In the genomic region with DNA sequence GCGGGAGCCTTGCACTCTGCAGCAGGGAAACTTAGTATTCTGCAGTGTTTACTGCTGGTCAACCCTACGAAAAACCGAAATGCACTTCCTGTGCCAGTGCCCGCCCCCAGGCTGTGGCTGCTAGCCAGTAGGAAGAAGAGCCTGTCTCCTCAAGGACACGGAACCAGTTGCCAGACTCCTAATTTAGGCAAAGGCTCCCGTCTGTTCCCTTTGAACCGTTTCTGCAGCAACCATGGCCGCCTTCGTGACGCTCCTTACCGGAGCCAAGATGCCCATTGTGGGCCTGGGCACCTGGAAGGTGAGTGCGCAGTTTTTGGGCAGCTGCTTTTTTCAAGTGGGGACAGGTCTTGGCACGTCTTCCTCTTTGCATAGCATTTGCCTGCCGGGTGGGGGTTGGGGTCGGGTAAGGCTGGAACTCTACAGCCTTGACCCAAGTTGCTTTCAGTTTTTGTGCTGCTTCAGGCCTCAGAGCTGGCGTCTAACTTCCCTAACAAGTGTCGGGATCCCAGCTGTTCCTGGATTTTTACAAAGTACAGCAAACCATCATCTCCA, we compare ENCODE assay signal across 8 mouse cellular contexts. TPM values are rescaled to one million over a fixed set of nuclear protein-coding genes. Genes with fewer than 3 reads are reported as not detected.
A peak's percentile ranks its signal among the peaks of the same experiment; 100 is the strongest.
DNase-seq lines count a peak whose midpoint lies in the region; ATAC-seq and TF ChIP-seq lines count a peak whose summit lies in the region.

Gene Akr1b10 (plus strand): TSS at position 109 of the 552 bp plus-strand sequence.

- WGBS in forebrain, embryonic 16.5 days, result 1% methylated on average over 17 of the region's 17 CpGs
- 3% methylated on average over 17 of the region's 17 CpGs for WGBS in liver, postnatal 0 days (ENCODE audit: insufficient replicate concordance)
- 4% methylated on average over 17 of the region's 17 CpGs for WGBS in neural tube, embryonic 13.5 days

- peak within 1 kb of the TSS; percentile 63 for H3K4me2 ChIP-seq in forebrain, embryonic 16.5 days (ENCODE audit: low read length)
- peak within 1 kb of the TSS; percentile 86 for H3K4me2 ChIP-seq in liver, postnatal 0 days (ENCODE audit: low read depth, low read length)
- H3K4me2 ChIP-seq in neural tube, embryonic 13.5 days, result peak within 1 kb of the TSS; percentile 64

- H3K9ac ChIP-seq in forebrain, embryonic 16.5 days (replicated peaks; ENCODE audit: low read depth, low read length), result 0 out of 2 replicates have a peak within 1 kb of the TSS, but pooled peaks have one; percentile 24
- H3K9ac ChIP-seq in liver, postnatal 0 days (replicated peaks), result peak within 1 kb of the TSS; percentile 67
- H3K9ac ChIP-seq in neural tube, embryonic 13.5 days, result peak within 1 kb of the TSS; percentile 64

- peak; percentile 97 for ATAC-seq in G1E (ENCODE audit: extremely low read depth, insufficient number of reproducible peaks, low FRiP score, poor library complexity, severe bottlenecking)
- peak; percentile 68 for ATAC-seq in forebrain, embryonic 16.5 days
- peak; percentile 73 for ATAC-seq in liver, postnatal 0 days
- peak; percentile 67; the same call in 1 of the 2 replicates for ATAC-seq in neural tube, embryonic 13.5 days (ENCODE audit: low read depth)

- H3K4me3 ChIP-seq in G1E (ENCODE audit: low read depth, low read length), result peak within 1 kb of the TSS; percentile 75
- peak within 1 kb of the TSS; percentile 40 for H3K4me3 ChIP-seq in forebrain, embryonic 16.5 days (replicated peaks; ENCODE audit: low read length)
- peak within 1 kb of the TSS; percentile 64 for H3K4me3 ChIP-seq in liver, postnatal 0 days (ENCODE audit: low read depth, low read length)
- peak within 1 kb of the TSS; percentile 43 for H3K4me3 ChIP-seq in neural tube, embryonic 13.5 days

- H3K4me1 ChIP-seq in G1E (ENCODE audit: insufficient read depth, low read depth, low read length), result peaks cover 25% of the 10 kb centered on the region
- H3K4me1 ChIP-seq in forebrain, embryonic 16.5 days (replicated peaks; ENCODE audit: control insufficient read depth, insufficient read depth, low read length), result peaks cover 11% of the 10 kb centered on the region
- peaks cover 6% of the 10 kb centered on the region for H3K4me1 ChIP-seq in liver, postnatal 0 days (ENCODE audit: insufficient read depth)
- peaks cover 15% of the 10 kb centered on the region for H3K4me1 ChIP-seq in neural tube, embryonic 13.5 days (replicated peaks)

- intact Hi-C loops in heart, postnatal 25 days (cut with DNase I), result no loop called here

- H3K27ac ChIP-seq in forebrain, embryonic 16.5 days (ENCODE audit: low read length), result peak within 1 kb of the TSS; percentile 13; the same call in 1 of the 2 replicates
- peak within 1 kb of the TSS; percentile 81 for H3K27ac ChIP-seq in liver, postnatal 0 days (ENCODE audit: low read depth)
- H3K27ac ChIP-seq in neural tube, embryonic 13.5 days (replicated peaks), result no peak within 1 kb of the TSS

- H3K9me3 ChIP-seq in G1E (replicated peaks), result no peaks in the 10 kb centered on the region
- no peaks in the 10 kb centered on the region for H3K9me3 ChIP-seq in forebrain, embryonic 16.5 days (ENCODE audit: control insufficient read depth, low read length)
- no peaks in the 10 kb centered on the region for H3K9me3 ChIP-seq in liver, postnatal 0 days (ENCODE audit: low read length)
- H3K9me3 ChIP-seq in neural tube, embryonic 13.5 days, result no peaks in the 10 kb centered on the region

- H3K36me3 ChIP-seq in G1E (replicated peaks), result peaks cover 25% of the 10 kb centered on the region
- H3K36me3 ChIP-seq in forebrain, embryonic 16.5 days (ENCODE audit: control insufficient read depth, insufficient read depth), result no peaks in the 10 kb centered on the region
- H3K36me3 ChIP-seq in liver, postnatal 0 days (replicated peaks; ENCODE audit: insufficient read depth, low read length), result 0 out of 2 replicates have a peak, but pooled peaks cover 3% of the 10 kb centered on the region
- no peaks in the 10 kb centered on the region for H3K36me3 ChIP-seq in neural tube, embryonic 13.5 days

- no peaks in the 10 kb centered on the region for H3K27me3 ChIP-seq in G1E (ENCODE audit: insufficient read depth, low read length)
- no peaks in the 10 kb centered on the region for H3K27me3 ChIP-seq in forebrain, embryonic 16.5 days (replicated peaks; ENCODE audit: control insufficient read depth, insufficient read depth, low read length)
- H3K27me3 ChIP-seq in liver, postnatal 0 days (ENCODE audit: insufficient read depth, low read length), result no peaks in the 10 kb centered on the region
- no peaks in the 10 kb centered on the region for H3K27me3 ChIP-seq in neural tube, embryonic 13.5 days

- TF ChIP-seq EP300 in liver, postnatal 0 days (IDR thresholded peaks at IDR 0.05; ENCODE audit: low read depth), result no peak

- no peak for TF ChIP-seq CTCF in G1E (IDR thresholded peaks at IDR 0.05; ENCODE audit: low read depth, low read length)
- no peak for TF ChIP-seq CTCF in liver, postnatal 0 days (IDR thresholded peaks at IDR 0.05; ENCODE audit: low read depth)

- DNase-seq in G1E (ENCODE audit: low spot score), result peak; percentile 81
- DNase-seq in cerebellum, adult 11-12 months, result peak; percentile 77
- peak; percentile 69 for DNase-seq in heart, postnatal 25 days (ENCODE audit: low spot score)
- DNase-seq in layer of hippocampus, adult 11-12 months (ENCODE audit: low spot score), result peak; percentile 82
- DNase-seq in liver, postnatal 0 days, result peak; percentile 69
- DNase-seq in testis, postnatal 10 days (ENCODE audit: low spot score), result peak; percentile 90

RNA-seq across cellular contexts. Expression of gene Akr1b10, which starts in this region (rescaled TPM):
- total RNA-seq in G1E (2014; fragmentation: Nextera tagmentation) (67.6 and 71.7 TPM in 2 replicates), G1E (2017) (43.4 and 48.3 TPM in 2 replicates)
- polyA plus RNA-seq in G1E (2012), result 1.2 and 2.7 TPM in 2 replicates
- 6.1 and 6.2 TPM in 2 replicates for polyA plus RNA-seq in forebrain, embryonic 16.5 days (2015; fragmentation: Nextera tagmentation; extraction: Ambion mirVana)
- total RNA-seq in heart, postnatal 25 days (2021), result 10 to 100 TPM; 67.4 to 68.0 TPM
- polyA plus RNA-seq in liver, postnatal 0 days (2015; fragmentation: Nextera tagmentation; extraction: Ambion mirVana), result 7.0 and 7.3 TPM in 2 replicates
- 9.1 and 10.9 TPM in 2 replicates for polyA plus RNA-seq in neural tube, embryonic 13.5 days (2015; fragmentation: Nextera tagmentation; extraction: Ambion mirVana)
